Mouse (Mus musculus) thymus, adult 18-20 months (tissue): ENCODE measurements around the gene Asprv1.

Source experiments
- DNase-seq, 2 experiments: peaks; one replicate each; pipeline ENCODE4 v3.0.0; 2022; ENCODE audit warnings: mixed read lengths in 2 of 2

Asprv1 gene

GRCm38 (mm10) chr6:86624074-86625030, 3.6 kb upstream of the Asprv1 start:
- DNase-seq: no peak

- DNase-seq: no peak
Observed at GRCm38 (mm10) chr6:86630141-86630540, 2.2 kb downstream of the Asprv1 start.

- DNase-seq: no peak
Observed at GRCm38 (mm10) chr6:86636495-86636894, 8.5 kb downstream of the Asprv1 start.

- DNase-seq: no peak
Observed at GRCm38 (mm10) chr6:86637171-86637835, 9.3 kb downstream of the Asprv1 start.

- DNase-seq: no peak
Observed at GRCm38 (mm10) chr6:86637860-86638259, 9.9 kb downstream of the Asprv1 start.

GRCm38 (mm10) chr6:86638434-86638833, 10.5 kb downstream of the Asprv1 start:
- no peak for DNase-seq

- DNase-seq: no peak
Observed at GRCm38 (mm10) chr6:86639180-86640160, 11.5 kb downstream of the Asprv1 start.

GRCm38 (mm10) chr6:86640161-86640560, 12.2 kb downstream of the Asprv1 start:
- no peak for DNase-seq

- DNase-seq: no peak
Observed at GRCm38 (mm10) chr6:86640776-86641175, 12.8 kb downstream of the Asprv1 start.

- DNase-seq: no peak
Observed at GRCm38 (mm10) chr6:86641716-86642115, 13.8 kb downstream of the Asprv1 start.

- DNase-seq: no peak
Observed at GRCm38 (mm10) chr6:86644775-86645400, 16.9 kb downstream of the Asprv1 start.

- DNase-seq: no peak
Observed at GRCm38 (mm10) chr6:86645551-86645950, 17.6 kb downstream of the Asprv1 start.

GRCm38 (mm10) chr6:86646143-86646542, 18.2 kb downstream of the Asprv1 start:
- no peak for DNase-seq

- no peak for DNase-seq
Observed at GRCm38 (mm10) chr6:86653026-86653425, 25.1 kb downstream of the Asprv1 start.

GRCm38 (mm10) chr6:86654270-86654916, 26.4 kb downstream of the Asprv1 start:
- DNase-seq: no peak

GRCm38 (mm10) chr6:86658501-86658900, 30.5 kb downstream of the Asprv1 start:
- DNase-seq: no peak

- no peak for DNase-seq
Observed at GRCm38 (mm10) chr6:86660161-86660877, 32.4 kb downstream of the Asprv1 start.

GRCm38 (mm10) chr6:86665076-86665475, 37.1 kb downstream of the Asprv1 start:
- DNase-seq: no peak

- DNase-seq: no peak
Observed at GRCm38 (mm10) chr6:86665560-86666307, 37.8 kb downstream of the Asprv1 start.

GRCm38 (mm10) chr6:86667061-86667460, 39.1 kb downstream of the Asprv1 start:
- DNase-seq: no peak
